Mouse (Mus musculus) embryonic facial prominence, embryonic 11.5 days (tissue): ENCODE measurements around the gene Mafg. TPM values are rescaled to one million over a fixed set of nuclear protein-coding genes. Genes with fewer than 3 reads are reported as not detected.

ENCODE experiments used
- ATAC-seq: fragments of 200-750 bp; cut with Nextera tagmentation; replicated peaks from 2 replicates; pipeline ENCODE4 v1.8.0; 2017; ENCODE audit warnings: low read depth; ENCODE audit not compliant: insufficient number of reproducible peaks, low FRiP score, low TSS enrichment
- DNase-seq: peaks from one replicate; pipeline ENCODE4 v3.0.0-alpha.2; 2015; ENCODE audit warnings: low spot score
- H3K27ac ChIP-seq: fragments of 300-500 bp; sonication (generic); replicated peaks from 2 replicates; pipeline ENCODE4 v1.5.1; 2014; ENCODE audit warnings: mild to moderate bottlenecking, low read depth, low read length, control low read depth
- H3K27me3 ChIP-seq: fragments of 300-500 bp; sonication (generic); 2 replicates; pipeline ENCODE4 v1.6.1; 2014; ENCODE audit warnings: mild to moderate bottlenecking, low read length, moderate library complexity, mixed read lengths; ENCODE audit not compliant: control insufficient read depth, insufficient read depth
- H3K36me3 ChIP-seq: fragments of 300-500 bp; sonication (generic); replicated peaks from 2 replicates; pipeline ENCODE4 v1.6.1; 2014; ENCODE audit warnings: low read depth, mild to moderate bottlenecking, low read length, moderate library complexity, mixed read lengths; ENCODE audit not compliant: control insufficient read depth, insufficient read depth
- H3K4me1 ChIP-seq: fragments of 300-500 bp; sonication (generic); 2 replicates; pipeline ENCODE4 v1.6.1; 2014; ENCODE audit warnings: low read length, mixed read lengths; ENCODE audit not compliant: control insufficient read depth, insufficient read depth
- H3K4me2 ChIP-seq: fragments of 300-500 bp; sonication (generic); 2 replicates; pipeline ENCODE4 v1.6.1; 2014; ENCODE audit warnings: low read depth, mild to moderate bottlenecking, control low read depth, low read length, moderate library complexity
- H3K4me3 ChIP-seq: fragments of 300-500 bp; sonication (generic); 2 replicates; pipeline ENCODE4 v1.5.1; 2014; ENCODE audit warnings: low read depth, low read length, control low read depth
- H3K9ac ChIP-seq: fragments of 300-500 bp; sonication (generic); replicated peaks from 2 replicates; pipeline ENCODE4 v1.6.1; 2014; ENCODE audit warnings: mild to moderate bottlenecking, control low read depth, low read length
- H3K9me3 ChIP-seq: fragments of 300-500 bp; sonication (generic); replicated peaks from 2 replicates; pipeline ENCODE4 v1.6.1; 2016; ENCODE audit warnings: mild to moderate bottlenecking, low read length, inconsistent platforms, mixed read lengths; ENCODE audit not compliant: control insufficient read depth
- WGBS: fragments of 180-500 bp; shearing (Covaris S2); extraction: QIAGEN DNeasy Blood & Tissue Kit; methylation state at CpG from one replicate; pipeline ENCODE4 v1.1.7; 2014; 5-methylcytosine and 5-hydroxymethylcytosine counted together
- polyA plus RNA-seq: library from polyadenylated mRNA; unstranded; fragments of >200 nt; fragmentation: Nextera tagmentation; extraction: Ambion mirVana; gene quantifications from 2 replicates; pipeline ENCODE4 v1.2.1, GENCODE M21; 2014

Gene Mafg
- polyA plus RNA-seq, 1 experiment from 2014 or later, result 16.7 TPM

- ATAC-seq, result no peak
- Histone ChIP-seq H3K27ac (no peak overlapping the region), H3K36me3 (peaks cover 9% of the 10 kb centered on the region), H3K4me1 (no peaks in the 10 kb centered on the region), H3K27me3 (no peaks in the 10 kb centered on the region), H3K4me2 (no peak overlapping the region), H3K9me3 (no peaks in the 10 kb centered on the region), H3K9ac (no peak overlapping the region), H3K4me3 (no peak overlapping the region)
- 90% methylated on average over 11 of the region's 11 CpGs for WGBS
- DNase-seq, result no peak
Measured at GRCm38 (mm10) chr11:120615606-120616203, 17.7 kb downstream of the Mafg start.

DNA sequence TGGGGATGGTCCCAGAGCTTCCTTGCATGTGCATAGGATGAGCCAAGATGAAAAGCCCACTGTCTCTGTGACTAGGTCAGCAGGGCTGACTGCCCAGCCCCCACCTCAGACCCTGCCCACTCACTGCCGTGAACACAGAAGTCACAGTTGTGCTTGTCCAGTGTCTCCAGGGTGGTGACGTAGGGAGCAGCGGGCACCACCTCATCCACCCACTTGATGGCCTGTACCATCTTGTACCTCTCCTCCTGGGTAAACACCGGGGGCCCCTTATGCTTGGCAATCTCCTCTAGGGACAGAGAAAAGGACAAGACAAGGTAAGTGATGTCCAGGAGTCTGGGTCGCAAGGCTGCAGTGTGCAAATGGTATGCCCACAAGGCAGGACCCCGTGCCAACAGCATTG, 18.2 kb downstream of the Mafg start:
- H3K4me3 ChIP-seq, result no peak overlapping the region
- H3K27ac ChIP-seq, result no peak overlapping the region
- no peaks in the 10 kb centered on the region for H3K4me1 ChIP-seq
- no peak for DNase-seq
- H3K27me3 ChIP-seq, result no peaks in the 10 kb centered on the region
- no peaks in the 10 kb centered on the region for H3K9me3 ChIP-seq
- no peak for ATAC-seq
- H3K9ac ChIP-seq, result no peak overlapping the region
- peaks cover 9% of the 10 kb centered on the region for H3K36me3 ChIP-seq
- H3K4me2 ChIP-seq, result no peak overlapping the region
- 91% methylated on average over 6 of the region's 6 CpGs for WGBS

- Histone ChIP-seq H3K4me3 (no peak overlapping the region), H3K4me1 (no peaks in the 10 kb centered on the region; the same call in 1 of the 2 replicates), H3K27ac (no peak overlapping the region), H3K9ac (no peak overlapping the region), H3K36me3 (peaks cover 9% of the 10 kb centered on the region), H3K9me3 (no peaks in the 10 kb centered on the region), H3K27me3 (no peaks in the 10 kb centered on the region), H3K4me2 (no peak overlapping the region)
- no peak for DNase-seq
- WGBS, result 86% methylated on average over 8 of the region's 8 CpGs
- ATAC-seq, result no peak
Measured at GRCm38 (mm10) chr11:120613976-120614375, 19.4 kb downstream of the Mafg start.

DNA sequence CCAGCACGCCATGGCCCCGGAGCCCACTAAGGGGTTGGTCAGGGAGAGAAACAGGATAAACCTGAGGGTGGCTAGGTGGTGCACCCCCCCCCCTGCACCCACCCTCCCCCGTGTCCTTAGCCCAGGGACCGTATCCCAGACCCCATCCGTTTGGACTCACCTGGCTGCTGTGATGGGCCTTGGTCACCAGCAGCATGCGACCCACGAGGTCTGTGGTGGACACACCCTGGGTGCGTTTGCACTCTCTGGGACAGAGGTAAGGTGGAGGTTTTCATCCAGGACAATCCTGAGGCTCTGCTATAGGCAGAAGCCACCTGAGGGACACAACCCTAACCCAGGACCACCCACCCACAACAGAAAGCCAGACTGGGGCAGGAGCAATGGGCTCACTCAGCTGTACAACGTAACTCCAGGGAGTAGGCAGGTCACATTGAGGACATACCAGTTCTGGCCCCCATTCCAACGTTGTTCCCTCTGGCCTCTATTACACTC, 19.9 kb downstream of the Mafg start:
- Histone ChIP-seq H3K4me1 (peaks cover under 1% of the 10 kb centered on the region; the same call in 1 of the 2 replicates), H3K36me3 (peaks cover 9% of the 10 kb centered on the region)
- no peak for ATAC-seq

GRCm38 (mm10) chr11:120612763-120613162, 20.6 kb downstream of the Mafg start:
- peaks cover 5% of the 10 kb centered on the region for H3K4me1 ChIP-seq
- H3K9me3 ChIP-seq, result no peaks in the 10 kb centered on the region
- H3K9ac ChIP-seq, result no peak overlapping the region
- peaks cover 9% of the 10 kb centered on the region for H3K36me3 ChIP-seq
- DNase-seq (peak; percentile 69), ATAC-seq (no peak)
- no peak overlapping the region; the same call in 1 of the 2 replicates for H3K4me3 ChIP-seq
- H3K27me3 ChIP-seq, result peaks cover 3% of the 10 kb centered on the region; the same call in 1 of the 2 replicates
- no peak overlapping the region for H3K27ac ChIP-seq
- WGBS, result 48% methylated on average over 6 of the region's 6 CpGs
- no peak overlapping the region for H3K4me2 ChIP-seq

More for the DNA sequence above, 19.9 kb downstream of the Mafg start:
- no peak overlapping the region for H3K27ac ChIP-seq
- WGBS, result 87% methylated on average over 10 of the region's 10 CpGs
- H3K27me3 ChIP-seq, result no peaks in the 10 kb centered on the region
- no peak overlapping the region for H3K4me2 ChIP-seq
- H3K9ac ChIP-seq, result no peak overlapping the region
- no peak overlapping the region for H3K4me3 ChIP-seq
- no peak for DNase-seq
- no peaks in the 10 kb centered on the region for H3K9me3 ChIP-seq

- H3K27me3 ChIP-seq, result peaks cover 3% of the 10 kb centered on the region; the same call in 1 of the 2 replicates
- ATAC-seq (no peak), DNase-seq (no peak)
- no peak overlapping the region for H3K4me3 ChIP-seq
- peaks cover 5% of the 10 kb centered on the region for H3K4me1 ChIP-seq
- WGBS, result 80% methylated on average over 9 of the region's 9 CpGs
- no peak overlapping the region for H3K27ac ChIP-seq
- H3K36me3 ChIP-seq, result peaks cover 9% of the 10 kb centered on the region
- no peak overlapping the region for H3K4me2 ChIP-seq
- no peaks in the 10 kb centered on the region for H3K9me3 ChIP-seq
- H3K9ac ChIP-seq, result no peak overlapping the region
Measured at GRCm38 (mm10) chr11:120610477-120611046, 22.8 kb downstream of the Mafg start.

DNA sequence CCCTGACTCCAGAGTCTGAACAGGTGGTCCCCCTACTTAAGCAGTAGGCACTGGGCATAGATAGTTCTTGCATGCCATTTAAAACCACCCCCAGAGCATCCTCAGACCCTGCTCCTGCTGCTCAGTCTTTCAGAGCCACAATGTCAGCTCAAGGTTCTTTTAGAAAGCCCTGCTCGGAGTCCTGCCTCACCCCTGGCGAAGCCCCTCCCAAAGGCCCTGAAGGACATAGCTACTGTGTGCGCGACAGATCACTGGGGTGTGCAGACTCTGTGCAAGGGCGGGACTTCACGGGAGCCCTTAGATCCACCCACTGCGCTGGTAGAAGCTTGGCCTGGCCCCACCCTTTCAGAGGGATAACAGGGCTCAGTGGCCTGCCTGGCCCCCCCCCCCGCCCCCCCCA, 24.1 kb downstream of the Mafg start:
- peaks cover 5% of the 10 kb centered on the region; the same call in 1 of the 2 replicates for H3K36me3 ChIP-seq

More for the DNA sequence above, 24.1 kb downstream of the Mafg start:
- peaks cover 5% of the 10 kb centered on the region for H3K4me1 ChIP-seq
- no peak overlapping the region for H3K4me3 ChIP-seq
- 45% methylated on average over 7 of the region's 8 CpGs for WGBS
- peaks cover 3% of the 10 kb centered on the region; the same call in 1 of the 2 replicates for H3K27me3 ChIP-seq
- DNase-seq (no peak), ATAC-seq (peak; percentile 49; the same call in 1 of the 2 replicates)
- no peak overlapping the region for H3K9ac ChIP-seq
- H3K9me3 ChIP-seq, result no peaks in the 10 kb centered on the region
- H3K27ac ChIP-seq, result no peak overlapping the region
- H3K4me2 ChIP-seq, result no peak overlapping the region
